ENCODE assay signal across 12 mouse cellular contexts in genomic region chr16:72995955-72996535, GRCm38 (mm10).
DNase-seq lines count a peak whose midpoint lies in the region; ATAC-seq and TF ChIP-seq lines count a peak whose summit lies in the region.
"Had no signal": no experiment of that assay in that cellular context is flagged by ENCODE, and none has a peak within 500 bp of the region (broad histone marks: within the 10 kb centered on the region; RNA-seq: fewer than 3 reads in every experiment).

No protein-coding gene starts in this region.

- DNase-seq in hindbrain, embryonic 11.5 days (ENCODE audit: low spot score): no peak
- DNase-seq in embryonic facial prominence, embryonic 14.5 days (ENCODE audit: low spot score): peak; percentile 82
- no peak for DNase-seq in lung, postnatal 0 days (ENCODE audit: low spot score)
- no peak for DNase-seq in thymus, postnatal 4 days
- DNase-seq: adrenal gland, adult 2 months; gastrocnemius, postnatal 25 days had no signal

- no peak overlapping the region for H3K4me3 ChIP-seq in hindbrain, embryonic 15.5 days
- no peak overlapping the region for H3K4me3 ChIP-seq in hindbrain, embryonic 11.5 days (ENCODE audit: low read depth, low read length)
- H3K4me3 ChIP-seq in embryonic facial prominence, embryonic 14.5 days (ENCODE audit: low read depth, low read length): no peak overlapping the region
- no peak overlapping the region for H3K4me3 ChIP-seq in forebrain, embryonic 15.5 days
- no peak overlapping the region for H3K4me3 ChIP-seq in limb, embryonic 15.5 days
- H3K4me3 ChIP-seq in kidney, embryonic 16.5 days (ENCODE audit: low read length): no peak overlapping the region
- no peak overlapping the region for H3K4me3 ChIP-seq in lung, postnatal 0 days (ENCODE audit: low read depth, low read length)
- H3K4me3 ChIP-seq: neural tube, embryonic 12.5 days had no signal

- WGBS in hindbrain, embryonic 15.5 days: 64% methylated on average over 10 of the region's 10 CpGs
- 81% methylated on average over 10 of the region's 10 CpGs for WGBS in hindbrain, embryonic 11.5 days
- 45% methylated on average over 10 of the region's 10 CpGs for WGBS in embryonic facial prominence, embryonic 14.5 days
- 24% methylated on average over 10 of the region's 10 CpGs for WGBS in forebrain, embryonic 15.5 days
- whole genome bisulfite sequencing in limb, embryonic 15.5 days: 29% methylated on average over 10 of the region's 10 CpGs
- WGBS in kidney, embryonic 16.5 days: 79% methylated on average over 10 of the region's 10 CpGs
- WGBS in lung, postnatal 0 days: 55% methylated on average over 10 of the region's 10 CpGs

- no peaks in the 10 kb centered on the region for H3K9me3 ChIP-seq in hindbrain, embryonic 15.5 days
- H3K9me3 ChIP-seq in hindbrain, embryonic 11.5 days (ENCODE audit: control insufficient read depth, low read length): no peaks in the 10 kb centered on the region
- no peaks in the 10 kb centered on the region for H3K9me3 ChIP-seq in embryonic facial prominence, embryonic 14.5 days (ENCODE audit: control insufficient read depth, low read length)
- H3K9me3 ChIP-seq in forebrain, embryonic 15.5 days: no peaks in the 10 kb centered on the region
- H3K9me3 ChIP-seq in limb, embryonic 15.5 days: no peaks in the 10 kb centered on the region
- no peaks in the 10 kb centered on the region for H3K9me3 ChIP-seq in kidney, embryonic 16.5 days (ENCODE audit: low read length)
- no peaks in the 10 kb centered on the region for H3K9me3 ChIP-seq in lung, postnatal 0 days (ENCODE audit: low read length)
- H3K9me3 ChIP-seq: neural tube, embryonic 12.5 days had no signal

- no peak overlapping the region for H3K4me2 ChIP-seq in hindbrain, embryonic 15.5 days
- no peak overlapping the region for H3K4me2 ChIP-seq in hindbrain, embryonic 11.5 days (replicated peaks; ENCODE audit: low read depth, low read length)
- no peak overlapping the region for H3K4me2 ChIP-seq in embryonic facial prominence, embryonic 14.5 days (ENCODE audit: low read depth, low read length)
- H3K4me2 ChIP-seq in forebrain, embryonic 15.5 days (replicated peaks): no peak overlapping the region
- H3K4me2 ChIP-seq in limb, embryonic 15.5 days: no peak overlapping the region
- H3K4me2 ChIP-seq in kidney, embryonic 16.5 days (replicated peaks; ENCODE audit: low read depth, low read length): no peak overlapping the region
- no peak overlapping the region for H3K4me2 ChIP-seq in lung, postnatal 0 days (replicated peaks; ENCODE audit: low read depth, low read length)
- H3K4me2 ChIP-seq: neural tube, embryonic 12.5 days had no signal

- TF ChIP-seq CTCF in lung, postnatal 0 days (IDR thresholded peaks at IDR 0.05): no peak

- H3K27ac ChIP-seq in hindbrain, embryonic 15.5 days (replicated peaks): peak overlapping the region; percentile 10
- H3K27ac ChIP-seq in hindbrain, embryonic 11.5 days (ENCODE audit: low read depth, low read length): no peak overlapping the region
- 0 out of 2 replicates have a peak overlapping the region, but pooled peaks have one; percentile 36 for H3K27ac ChIP-seq in embryonic facial prominence, embryonic 14.5 days (replicated peaks; ENCODE audit: low read depth, low read length)
- H3K27ac ChIP-seq in forebrain, embryonic 15.5 days (replicated peaks): peak overlapping the region; percentile 69
- 0 out of 2 replicates have a peak overlapping the region, but pooled peaks have one; percentile 55 for H3K27ac ChIP-seq in limb, embryonic 15.5 days
- H3K27ac ChIP-seq in kidney, embryonic 16.5 days (ENCODE audit: low read length): no peak overlapping the region
- H3K27ac ChIP-seq in lung, postnatal 0 days (ENCODE audit: low read length): no peak overlapping the region
- H3K27ac ChIP-seq: liver, embryonic 14.5 days; neural tube, embryonic 12.5 days had no signal

- no peaks in the 10 kb centered on the region for H3K36me3 ChIP-seq in hindbrain, embryonic 15.5 days
- H3K36me3 ChIP-seq in hindbrain, embryonic 11.5 days (ENCODE audit: control insufficient read depth, insufficient read depth, low read length): no peaks in the 10 kb centered on the region
- H3K36me3 ChIP-seq in embryonic facial prominence, embryonic 14.5 days (ENCODE audit: control insufficient read depth, insufficient read depth, low read length): 0 out of 2 replicates have a peak, but pooled peaks cover 6% of the 10 kb centered on the region
- H3K36me3 ChIP-seq in forebrain, embryonic 15.5 days: peaks cover 2% of the 10 kb centered on the region; the same call in 1 of the 2 replicates
- 0 out of 2 replicates have a peak, but pooled peaks cover 3% of the 10 kb centered on the region for H3K36me3 ChIP-seq in limb, embryonic 15.5 days
- H3K36me3 ChIP-seq in kidney, embryonic 16.5 days (ENCODE audit: insufficient read depth, low read length): 0 out of 2 replicates have a peak, but pooled peaks cover 3% of the 10 kb centered on the region
- no peaks in the 10 kb centered on the region for H3K36me3 ChIP-seq in lung, postnatal 0 days (ENCODE audit: insufficient read depth, low read length)

- peaks cover 14% of the 10 kb centered on the region; the same call in 1 of the 2 replicates for H3K4me1 ChIP-seq in hindbrain, embryonic 15.5 days (replicated peaks)
- H3K4me1 ChIP-seq in hindbrain, embryonic 11.5 days (replicated peaks; ENCODE audit: control insufficient read depth, insufficient read depth, low read length): no peaks in the 10 kb centered on the region
- H3K4me1 ChIP-seq in embryonic facial prominence, embryonic 14.5 days (ENCODE audit: control insufficient read depth, insufficient read depth, low read length): peaks cover 5% of the 10 kb centered on the region
- peaks cover 19% of the 10 kb centered on the region for H3K4me1 ChIP-seq in forebrain, embryonic 15.5 days
- peaks cover 11% of the 10 kb centered on the region; the same call in 1 of the 2 replicates for H3K4me1 ChIP-seq in limb, embryonic 15.5 days
- 0 out of 2 replicates have a peak, but pooled peaks cover 12% of the 10 kb centered on the region for H3K4me1 ChIP-seq in kidney, embryonic 16.5 days (ENCODE audit: insufficient read depth, low read length)
- no peaks in the 10 kb centered on the region; the same call in 1 of the 2 replicates for H3K4me1 ChIP-seq in lung, postnatal 0 days (ENCODE audit: insufficient read depth, low read depth, low read length)
- H3K4me1 ChIP-seq: neural tube, embryonic 12.5 days had no signal

- no peak for ATAC-seq in hindbrain, embryonic 15.5 days (ENCODE audit: low FRiP score, low read depth)
- ATAC-seq in hindbrain, embryonic 11.5 days (ENCODE audit: low FRiP score): no peak
- 0 out of 2 replicates have a peak, but pooled peaks have one; percentile 20 for ATAC-seq in embryonic facial prominence, embryonic 14.5 days (ENCODE audit: low read depth)
- no peak for ATAC-seq in forebrain, embryonic 15.5 days (replicated peaks)
- no peak for ATAC-seq in limb, embryonic 15.5 days (ENCODE audit: insufficient number of reproducible peaks, low FRiP score, low TSS enrichment, low read depth)
- ATAC-seq in kidney, embryonic 16.5 days (ENCODE audit: low FRiP score, low TSS enrichment): no peak
- ATAC-seq in lung, postnatal 0 days: no peak

- H3K9ac ChIP-seq in hindbrain, embryonic 15.5 days: no peak overlapping the region
- H3K9ac ChIP-seq in hindbrain, embryonic 11.5 days (ENCODE audit: low read depth, low read length): no peak overlapping the region
- H3K9ac ChIP-seq in embryonic facial prominence, embryonic 14.5 days (ENCODE audit: low read depth, low read length): no peak overlapping the region
- no peak overlapping the region for H3K9ac ChIP-seq in forebrain, embryonic 15.5 days (replicated peaks)
- no peak overlapping the region for H3K9ac ChIP-seq in limb, embryonic 15.5 days
- no peak overlapping the region for H3K9ac ChIP-seq in kidney, embryonic 16.5 days (replicated peaks; ENCODE audit: low read length)
- H3K9ac ChIP-seq in lung, postnatal 0 days (replicated peaks; ENCODE audit: low read depth): no peak overlapping the region
- H3K9ac ChIP-seq: liver, embryonic 14.5 days; neural tube, embryonic 12.5 days had no signal

- no peak for TF ChIP-seq EP300 in lung, postnatal 0 days (IDR thresholded peaks at IDR 0.05)

- no peaks in the 10 kb centered on the region for H3K27me3 ChIP-seq in hindbrain, embryonic 15.5 days
- H3K27me3 ChIP-seq in hindbrain, embryonic 11.5 days (ENCODE audit: control insufficient read depth, insufficient read depth, low read length): no peaks in the 10 kb centered on the region
- no peaks in the 10 kb centered on the region for H3K27me3 ChIP-seq in embryonic facial prominence, embryonic 14.5 days (replicated peaks; ENCODE audit: control insufficient read depth, insufficient read depth, low read length)
- no peaks in the 10 kb centered on the region for H3K27me3 ChIP-seq in forebrain, embryonic 15.5 days
- H3K27me3 ChIP-seq in limb, embryonic 15.5 days: no peaks in the 10 kb centered on the region
- no peaks in the 10 kb centered on the region for H3K27me3 ChIP-seq in kidney, embryonic 16.5 days (ENCODE audit: insufficient read depth, low read length)
- H3K27me3 ChIP-seq in lung, postnatal 0 days (replicated peaks; ENCODE audit: insufficient read depth, low read length): no peaks in the 10 kb centered on the region
- H3K27me3 ChIP-seq: neural tube, embryonic 12.5 days had no signal

Comparison
In these comparisons a context has a peak if more than half of its experiments do, and no peak if none do; other contexts are left out.
1. H3K27ac ChIP-seq: peak in hindbrain, embryonic 15.5 days (single experiment), embryonic facial prominence, embryonic 14.5 days (single experiment), forebrain, embryonic 15.5 days (single experiment) and limb, embryonic 15.5 days (single experiment); none in hindbrain, embryonic 11.5 days (single experiment), kidney, embryonic 16.5 days (single experiment) and lung, postnatal 0 days (single experiment).